Mouse (Mus musculus): ENCODE results near the gene Tmem176a.

GRCm38 (mm10) chr6:48867158-48867557, 26.4 kb downstream of the Tmem176a start:
- TF ChIP-seq USF1 (IDR thresholded peaks at IDR 0.05; ENCODE audit: low read depth), result no peak
- no peak for TF ChIP-seq CTCF (IDR thresholded peaks at IDR 0.05; ENCODE audit: control insufficient read depth, insufficient read depth, insufficient read length)
- no peak for TF ChIP-seq MYOD1 (IDR thresholded peaks at IDR 0.05; ENCODE audit: control insufficient read depth, insufficient read length, low read depth)
- TF ChIP-seq FOSL1 (IDR thresholded peaks at IDR 0.05; ENCODE audit: insufficient read depth, low read length, poor library complexity, severe bottlenecking), result no peak
- no peak for TF ChIP-seq MYOG (IDR thresholded peaks at IDR 0.05; ENCODE audit: control insufficient read depth, extremely low read depth, insufficient read length)
- no peak for TF ChIP-seq CEBPB (IDR thresholded peaks at IDR 0.05; ENCODE audit: low read depth)
